Mouse (Mus musculus): ENCODE results near the gene Itprip. TPM values are rescaled to one million over a fixed set of nuclear protein-coding genes. Genes with fewer than 3 reads are reported as not detected.

Gene Itprip
- polyA plus RNA-seq, 1 experiment from 2014 or later, result 4.4 TPM

- H3K9me3 ChIP-seq (ENCODE audit: control insufficient read depth, low read length), result no peaks in the 10 kb centered on the region
- H3K4me2 ChIP-seq (ENCODE audit: low read length), result peak overlapping the region; percentile 61
- peak overlapping the region; percentile 82 for H3K27ac ChIP-seq (ENCODE audit: low read depth, low read length)
- H3K27me3 ChIP-seq (replicated peaks; ENCODE audit: control insufficient read depth, insufficient read depth, low read length), result 0 out of 2 replicates have a peak, but pooled peaks cover 2% of the 10 kb centered on the region
- 2% methylated on average over 29 of the region's 29 CpGs for WGBS
- peak overlapping the region; percentile 66 for H3K4me3 ChIP-seq (ENCODE audit: low read length)
- peaks cover 13% of the 10 kb centered on the region for H3K4me1 ChIP-seq (ENCODE audit: control insufficient read depth, insufficient read depth, low read depth, low read length)
- H3K9ac ChIP-seq (ENCODE audit: low read depth, low read length), result peak overlapping the region; percentile 81
- ATAC-seq, result peak; percentile 67
- H3K36me3 ChIP-seq (ENCODE audit: control insufficient read depth, insufficient read depth, low read length), result no peaks in the 10 kb centered on the region
Measured at GRCm38 (mm10) chr19:47918455-47919101, 521 bp downstream of the Itprip start.

- H3K9ac ChIP-seq (ENCODE audit: low read depth, low read length), result peak overlapping the region; percentile 81
- no peaks in the 10 kb centered on the region for H3K36me3 ChIP-seq (ENCODE audit: control insufficient read depth, insufficient read depth, low read length)
- peak overlapping the region; percentile 61 for H3K4me2 ChIP-seq (ENCODE audit: low read length)
- H3K9me3 ChIP-seq (ENCODE audit: control insufficient read depth, low read length), result no peaks in the 10 kb centered on the region
- no peak for ATAC-seq
- 14% methylated on average over 9 of the region's 9 CpGs for WGBS
- H3K27ac ChIP-seq (ENCODE audit: low read depth, low read length), result no peak overlapping the region
- peak overlapping the region; percentile 66 for H3K4me3 ChIP-seq (ENCODE audit: low read length)
- 0 out of 2 replicates have a peak, but pooled peaks cover 2% of the 10 kb centered on the region for H3K27me3 ChIP-seq (replicated peaks; ENCODE audit: control insufficient read depth, insufficient read depth, low read length)
- H3K4me1 ChIP-seq (ENCODE audit: control insufficient read depth, insufficient read depth, low read depth, low read length), result peaks cover 13% of the 10 kb centered on the region
Measured at GRCm38 (mm10) chr19:47918016-47918415, 1.1 kb downstream of the Itprip start.

DNA sequence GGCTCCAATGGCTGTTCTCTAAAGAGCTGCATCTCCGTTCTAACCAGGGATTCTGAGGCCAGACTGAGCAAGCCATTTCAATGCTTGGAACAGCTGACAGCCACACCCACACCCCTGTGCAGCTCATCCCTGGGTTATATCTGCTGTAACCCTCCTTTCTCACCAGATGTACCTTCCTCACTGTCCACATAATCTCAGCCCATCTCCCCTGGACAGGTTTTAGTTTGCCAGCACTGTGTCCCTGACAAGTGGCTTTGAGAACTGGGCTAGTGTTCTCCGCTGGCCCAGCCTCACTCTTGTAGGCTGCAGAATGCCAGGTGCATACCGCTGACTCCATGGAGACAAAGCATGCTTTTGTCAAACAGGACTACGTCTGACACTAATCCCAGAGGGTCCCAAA, 1.7 kb downstream of the Itprip start:
- Histone ChIP-seq H3K4me3 (ENCODE audit: low read length) (no peak overlapping the region), H3K4me2 (ENCODE audit: low read length) (peak overlapping the region; percentile 61), H3K4me1 (ENCODE audit: control insufficient read depth, insufficient read depth, low read depth, low read length) (peaks cover 13% of the 10 kb centered on the region), H3K9ac (ENCODE audit: low read depth, low read length) (no peak overlapping the region), H3K9me3 (ENCODE audit: control insufficient read depth, low read length) (no peaks in the 10 kb centered on the region), H3K36me3 (ENCODE audit: control insufficient read depth, insufficient read depth, low read length) (no peaks in the 10 kb centered on the region), H3K27ac (ENCODE audit: low read depth, low read length) (no peak overlapping the region), H3K27me3 (replicated peaks; ENCODE audit: control insufficient read depth, insufficient read depth, low read length) (0 out of 2 replicates have a peak, but pooled peaks cover 2% of the 10 kb centered on the region)
- no peak for ATAC-seq
- 22% methylated on average over 4 of the region's 4 CpGs for WGBS

GRCm38 (mm10) chr19:47915251-47915650, 3.8 kb downstream of the Itprip start:
- Histone ChIP-seq H3K9me3 (ENCODE audit: control insufficient read depth, low read length) (no peaks in the 10 kb centered on the region), H3K27ac (ENCODE audit: low read depth, low read length) (no peak overlapping the region), H3K27me3 (replicated peaks; ENCODE audit: control insufficient read depth, insufficient read depth, low read length) (0 out of 2 replicates have a peak, but pooled peaks cover 2% of the 10 kb centered on the region), H3K4me3 (ENCODE audit: low read length) (no peak overlapping the region), H3K36me3 (ENCODE audit: control insufficient read depth, insufficient read depth, low read length) (no peaks in the 10 kb centered on the region), H3K4me1 (ENCODE audit: control insufficient read depth, insufficient read depth, low read depth, low read length) (peaks cover 14% of the 10 kb centered on the region), H3K9ac (ENCODE audit: low read depth, low read length) (no peak overlapping the region), H3K4me2 (ENCODE audit: low read length) (no peak overlapping the region)
- no peak for ATAC-seq
- WGBS, result 82% methylated on average over 4 of the region's 4 CpGs

GRCm38 (mm10) chr19:47914191-47914590, 4.9 kb downstream of the Itprip start:
- H3K9ac ChIP-seq (ENCODE audit: low read depth, low read length), result no peak overlapping the region
- 95% methylated on average over 4 of the region's 4 CpGs for WGBS
- H3K4me1 ChIP-seq (ENCODE audit: control insufficient read depth, insufficient read depth, low read depth, low read length), result peaks cover 12% of the 10 kb centered on the region
- no peak overlapping the region for H3K4me3 ChIP-seq (ENCODE audit: low read length)
- no peak for ATAC-seq
- H3K27ac ChIP-seq (ENCODE audit: low read depth, low read length), result no peak overlapping the region
- H3K9me3 ChIP-seq (ENCODE audit: control insufficient read depth, low read length), result no peaks in the 10 kb centered on the region
- 0 out of 2 replicates have a peak, but pooled peaks cover 2% of the 10 kb centered on the region for H3K27me3 ChIP-seq (replicated peaks; ENCODE audit: control insufficient read depth, insufficient read depth, low read length)
- H3K36me3 ChIP-seq (ENCODE audit: control insufficient read depth, insufficient read depth, low read length), result no peaks in the 10 kb centered on the region
- no peak overlapping the region for H3K4me2 ChIP-seq (ENCODE audit: low read length)

GRCm38 (mm10) chr19:47913344-47913743, 5.8 kb downstream of the Itprip start:
- no peaks in the 10 kb centered on the region for H3K36me3 ChIP-seq (ENCODE audit: control insufficient read depth, insufficient read depth, low read length)
- no peak overlapping the region for H3K4me3 ChIP-seq (ENCODE audit: low read length)
- no peak overlapping the region for H3K9ac ChIP-seq (ENCODE audit: low read depth, low read length)
- 91% methylated on average over 7 of the region's 7 CpGs for WGBS
- H3K27ac ChIP-seq (ENCODE audit: low read depth, low read length), result no peak overlapping the region
- no peak for ATAC-seq
- 0 out of 2 replicates have a peak, but pooled peaks cover 2% of the 10 kb centered on the region for H3K27me3 ChIP-seq (replicated peaks; ENCODE audit: control insufficient read depth, insufficient read depth, low read length)
- H3K9me3 ChIP-seq (ENCODE audit: control insufficient read depth, low read length), result no peaks in the 10 kb centered on the region
- no peak overlapping the region for H3K4me2 ChIP-seq (ENCODE audit: low read length)
- peaks cover 13% of the 10 kb centered on the region for H3K4me1 ChIP-seq (ENCODE audit: control insufficient read depth, insufficient read depth, low read depth, low read length)

- Histone ChIP-seq H3K27me3 (replicated peaks; ENCODE audit: control insufficient read depth, insufficient read depth, low read length) (no peaks in the 10 kb centered on the region), H3K4me1 (ENCODE audit: control insufficient read depth, insufficient read depth, low read depth, low read length) (peaks cover 7% of the 10 kb centered on the region), H3K9ac (ENCODE audit: low read depth, low read length) (no peak overlapping the region), H3K4me3 (ENCODE audit: low read length) (no peak overlapping the region), H3K9me3 (ENCODE audit: control insufficient read depth, low read length) (no peaks in the 10 kb centered on the region), H3K36me3 (ENCODE audit: control insufficient read depth, insufficient read depth, low read length) (no peaks in the 10 kb centered on the region), H3K27ac (ENCODE audit: low read depth, low read length) (no peak overlapping the region), H3K4me2 (ENCODE audit: low read length) (no peak overlapping the region)
- ATAC-seq, result no peak
- 80% methylated on average over 4 of the region's 4 CpGs for WGBS
Measured at GRCm38 (mm10) chr19:47910751-47911150, 8.3 kb downstream of the Itprip start.

- Histone ChIP-seq H3K4me1 (ENCODE audit: control insufficient read depth, insufficient read depth, low read depth, low read length) (peaks cover 10% of the 10 kb centered on the region), H3K27ac (ENCODE audit: low read depth, low read length) (peak overlapping the region; percentile 76), H3K9ac (ENCODE audit: low read depth, low read length) (peak overlapping the region; percentile 61; the same call in 1 of the 2 replicates), H3K4me2 (ENCODE audit: low read length) (peak overlapping the region; percentile 55), H3K9me3 (ENCODE audit: control insufficient read depth, low read length) (no peaks in the 10 kb centered on the region), H3K36me3 (ENCODE audit: control insufficient read depth, insufficient read depth, low read length) (no peaks in the 10 kb centered on the region), H3K27me3 (replicated peaks; ENCODE audit: control insufficient read depth, insufficient read depth, low read length) (no peaks in the 10 kb centered on the region), H3K4me3 (ENCODE audit: low read length) (no peak overlapping the region)
- no peak for ATAC-seq
- WGBS, result 42% methylated on average over 4 of the region's 4 CpGs
Measured at GRCm38 (mm10) chr19:47910117-47910618, 8.9 kb downstream of the Itprip start.

- Histone ChIP-seq H3K27me3 (replicated peaks; ENCODE audit: control insufficient read depth, insufficient read depth, low read length) (no peaks in the 10 kb centered on the region), H3K9me3 (ENCODE audit: control insufficient read depth, low read length) (no peaks in the 10 kb centered on the region), H3K4me2 (ENCODE audit: low read length) (peak overlapping the region; percentile 55), H3K36me3 (ENCODE audit: control insufficient read depth, insufficient read depth, low read length) (no peaks in the 10 kb centered on the region), H3K9ac (ENCODE audit: low read depth, low read length) (peak overlapping the region; percentile 61), H3K4me3 (ENCODE audit: low read length) (peak overlapping the region; percentile 31), H3K27ac (ENCODE audit: low read depth, low read length) (peak overlapping the region; percentile 76), H3K4me1 (ENCODE audit: control insufficient read depth, insufficient read depth, low read depth, low read length) (peaks cover 11% of the 10 kb centered on the region)
- WGBS, result 1% methylated on average over 9 of the region's 10 CpGs
- peak; percentile 85 for ATAC-seq
Measured at GRCm38 (mm10) chr19:47909387-47910116, 9.5 kb downstream of the Itprip start.

All from hindbrain, embryonic 16.5 days (tissue).